Mouse (Mus musculus): Measurements from ENCODE around the gene Lman2l. TPM values are rescaled to one million over a fixed set of nuclear protein-coding genes. Genes with fewer than 3 reads are reported as not detected.

The Lman2l gene
- polyA plus RNA-seq, 1 experiment: 39.6 TPM

Other genes with a start within 250 kb of the Lman2l start
- gene Uggt1, start 200.6 kb downstream of the Lman2l start, polyA plus RNA-seq (2012; rRNA removed): 23.4 and 25.2 TPM in 2 replicates
- gene Neurl3, start 170.6 kb downstream of the Lman2l start, polyA plus RNA-seq (2012; rRNA removed): 0.97 and 1.1 TPM in 2 replicates
- gene Arid5a, start 137.5 kb downstream of the Lman2l start, polyA plus RNA-seq (2012; rRNA removed): 9.0 and 11.2 TPM in 2 replicates
- 65.5 and 65.8 TPM in 2 replicates for gene Kansl3, start 76.1 kb downstream of the Lman2l start, polyA plus RNA-seq (2012; rRNA removed)
- gene Fer1l5, start 73.0 kb downstream of the Lman2l start, polyA plus RNA-seq (2012; rRNA removed): 0.29 and 0.36 TPM in 2 replicates
- 7.9 and 8.6 TPM in 2 replicates for gene Cnnm4, start 26.3 kb upstream of the Lman2l start, polyA plus RNA-seq (2012; rRNA removed)
- gene Cnnm3, start 66.6 kb upstream of the Lman2l start, polyA plus RNA-seq (2012; rRNA removed): 26.6 and 27.1 TPM in 2 replicates
- 9.5 and 11.5 TPM in 2 replicates for gene Ankrd23, start 91.6 kb upstream of the Lman2l start, polyA plus RNA-seq (2012; rRNA removed)
- 0.04 TPM in 1 of 2 replicates, not detected in the other for gene Gm42417, start 94.2 kb upstream of the Lman2l start, polyA plus RNA-seq (2012; rRNA removed)
- gene Ankrd39, start 102.2 kb upstream of the Lman2l start, polyA plus RNA-seq (2012; rRNA removed): 16.2 and 17.7 TPM in 2 replicates
- gene Sema4c, start 113.1 kb upstream of the Lman2l start, polyA plus RNA-seq (2012; rRNA removed): 12.3 and 12.7 TPM in 2 replicates
- 0.58 and 1.4 TPM in 2 replicates for gene Fam178b, start 237.9 kb upstream of the Lman2l start, polyA plus RNA-seq (2012; rRNA removed)
- 636 and 685 TPM in 2 replicates for gene Cox5b, start 246.2 kb upstream of the Lman2l start, polyA plus RNA-seq (2012; rRNA removed)